Mouse (Mus musculus) heart, postnatal 0 days (tissue): ENCODE measurements around the gene Pga5. TPM values are rescaled to one million over a fixed set of nuclear protein-coding genes. Genes with fewer than 3 reads are reported as not detected.

Source experiments
- ATAC-seq: fragments of 200-750 bp; cut with Nextera tagmentation; 2 replicates; pipeline ENCODE4 v1.8.0; 2017; ENCODE audit warnings: low read depth, moderate number of reproducible peaks, moderate library complexity; ENCODE audit not compliant: insufficient read depth
- DNase-seq: peaks from one replicate; pipeline ENCODE4 v3.0.0-alpha.2; 2016; ENCODE audit warnings: low spot score
- H3K27ac ChIP-seq: fragments of 300-500 bp; sonication (generic); 2 replicates; pipeline ENCODE4 v1.5.1; 2014; ENCODE audit warnings: low read depth, mild to moderate bottlenecking
- H3K27me3 ChIP-seq: fragments of 300-500 bp; sonication (generic); 2 replicates; pipeline ENCODE4 v1.6.1; 2014; ENCODE audit warnings: low read length, mixed read lengths; ENCODE audit not compliant: control insufficient read depth, insufficient read depth
- H3K36me3 ChIP-seq: fragments of 300-500 bp; sonication (generic); replicated peaks from 2 replicates; pipeline ENCODE4 v1.6.1; 2014; ENCODE audit warnings: low read length, mixed read lengths; ENCODE audit not compliant: control insufficient read depth, insufficient read depth
- H3K4me1 ChIP-seq: fragments of 300-500 bp; sonication (generic); 2 replicates; pipeline ENCODE4 v1.6.1; 2014; ENCODE audit warnings: antibody characterized with exemption; ENCODE audit not compliant: control insufficient read depth, insufficient read depth
- H3K4me2 ChIP-seq: fragments of 300-500 bp; sonication (generic); 2 replicates; pipeline ENCODE4 v1.6.1; 2014; ENCODE audit warnings: low read depth, mild to moderate bottlenecking, low read length, moderate library complexity
- H3K4me3 ChIP-seq: fragments of 300-500 bp; sonication (generic); 2 replicates; pipeline ENCODE4 v1.5.1; 2014; ENCODE audit warnings: low read depth, low read length
- H3K9ac ChIP-seq: fragments of 300-500 bp; sonication (generic); replicated peaks from 2 replicates; pipeline ENCODE4 v1.6.1; 2014; ENCODE audit warnings: low read depth, low read length, mixed read lengths
- H3K9me3 ChIP-seq: fragments of 300-500 bp; sonication (generic); replicated peaks from 2 replicates; pipeline ENCODE4 v1.6.1; 2016; ENCODE audit warnings: low read length; ENCODE audit not compliant: control insufficient read depth
- CTCF ChIP-seq: IDR thresholded peaks from 2 replicates; pipeline ENCODE4 v1.5.1; 2016; ENCODE audit warnings: antibody characterized with exemption, control low read depth, low read depth
- EP300 ChIP-seq: IDR thresholded peaks from 2 replicates; pipeline ENCODE4 v1.6.1; 2016; ENCODE audit warnings: antibody characterized with exemption, low read depth
- WGBS: fragments of 180-500 bp; shearing (Covaris S2); extraction: QIAGEN DNeasy Blood & Tissue Kit; methylation state at CpG from one replicate; pipeline ENCODE4 v1.1.7; 2014; 5-methylcytosine and 5-hydroxymethylcytosine counted together
- polyA plus RNA-seq: library from polyadenylated mRNA; unstranded; fragments of >200 nt; fragmentation: Nextera tagmentation; extraction: Ambion mirVana; gene quantifications from 2 replicates; pipeline ENCODE4 v1.2.1, GENCODE M21; 2015
- total RNA-seq: library from RNA; depleted of rRNA; stranded (reverse); fragments of >200 nt; gene quantifications from 2 replicates; pipeline ENCODE4 v1.2.3, GENCODE M21; 2014; ENCODE audit warnings: low replicate concordance

Gene Pga5
- total and polyA plus RNA-seq, 2 experiments from 2014 or later, result not detected

DNA sequence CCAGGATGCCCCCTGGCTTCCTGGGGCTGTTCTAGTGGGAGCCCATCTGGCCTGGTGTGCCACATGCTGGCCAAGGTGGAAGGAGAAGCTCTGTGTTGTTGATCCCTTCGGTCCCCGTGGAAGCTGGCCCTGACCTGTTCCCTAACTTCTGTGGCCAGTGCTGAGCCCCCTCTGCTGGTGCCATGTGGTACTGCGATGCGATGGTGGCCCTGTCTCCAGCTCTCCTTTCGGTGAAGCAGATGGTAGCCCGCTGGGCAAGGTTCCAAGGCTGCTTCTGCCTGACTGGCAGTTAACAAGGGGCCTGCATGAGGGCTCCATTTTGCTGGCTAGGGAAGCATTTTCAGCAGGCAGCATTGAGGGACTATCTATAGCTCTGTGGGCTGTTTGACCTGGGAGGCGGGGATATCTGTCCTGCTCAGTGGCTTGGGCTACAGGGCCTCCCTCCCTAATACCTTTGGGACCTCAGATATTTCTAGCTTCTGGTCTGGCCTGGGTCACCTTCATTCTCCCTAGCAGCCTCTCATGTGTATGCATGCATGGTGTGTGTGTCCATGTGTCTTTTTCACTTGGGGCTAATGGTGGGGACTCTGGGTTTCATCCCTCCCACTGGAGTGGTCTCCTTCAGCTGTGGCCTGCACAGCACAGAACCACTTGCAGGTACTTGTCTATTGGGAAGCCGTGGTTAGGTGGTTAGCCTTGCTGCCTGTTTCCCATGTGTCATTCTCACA, 31.7 kb upstream of the Pga5 start:
- no peak overlapping the region for H3K4me2 ChIP-seq
- peaks cover 44% of the 10 kb centered on the region for H3K36me3 ChIP-seq
- H3K27me3 ChIP-seq, result no peaks in the 10 kb centered on the region
- H3K4me1 ChIP-seq, result peaks cover 13% of the 10 kb centered on the region; the same call in 1 of the 2 replicates
- H3K4me3 ChIP-seq, result no peak overlapping the region
- peak; percentile 92 for DNase-seq
- H3K9me3 ChIP-seq, result no peaks in the 10 kb centered on the region
- peak; percentile 89 for ATAC-seq
- peak overlapping the region; percentile 90 for H3K27ac ChIP-seq
- no peak overlapping the region for H3K9ac ChIP-seq
- no peak for TF ChIP-seq EP300
- TF ChIP-seq CTCF, result peak; percentile 99
- WGBS, result 9% methylated on average over 8 of the region's 8 CpGs

DNA sequence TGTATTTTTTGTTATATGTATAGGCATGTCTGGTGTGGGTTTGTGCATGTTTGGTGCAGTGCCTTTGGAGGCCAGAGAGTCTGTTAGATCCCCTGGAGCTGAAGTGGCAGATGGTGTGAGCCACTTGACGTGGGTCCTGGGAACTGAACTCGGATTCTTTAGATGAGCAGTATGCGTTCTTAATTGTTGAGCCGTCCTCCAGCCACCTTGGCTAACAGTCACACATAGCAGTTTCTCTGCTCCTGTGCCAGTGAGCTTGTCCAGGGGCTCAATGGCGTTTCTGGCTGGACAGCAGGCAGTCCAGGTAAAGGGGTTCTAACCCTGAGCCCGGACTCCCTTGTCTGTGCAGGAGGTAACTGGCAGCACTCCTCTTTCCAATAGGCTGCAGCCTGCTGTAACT, 31.0 kb upstream of the Pga5 start:
- Histone ChIP-seq H3K4me1 (peaks cover 13% of the 10 kb centered on the region; the same call in 1 of the 2 replicates), H3K4me3 (no peak overlapping the region), H3K27me3 (no peaks in the 10 kb centered on the region), H3K36me3 (peaks cover 42% of the 10 kb centered on the region), H3K4me2 (no peak overlapping the region), H3K9me3 (no peaks in the 10 kb centered on the region), H3K9ac (no peak overlapping the region), H3K27ac (peak overlapping the region; percentile 90)
- DNase-seq (no peak), ATAC-seq (no peak)
- TF ChIP-seq CTCF, result no peak
- TF ChIP-seq EP300, result no peak
- WGBS, result 61% methylated on average over 6 of the region's 6 CpGs

DNA sequence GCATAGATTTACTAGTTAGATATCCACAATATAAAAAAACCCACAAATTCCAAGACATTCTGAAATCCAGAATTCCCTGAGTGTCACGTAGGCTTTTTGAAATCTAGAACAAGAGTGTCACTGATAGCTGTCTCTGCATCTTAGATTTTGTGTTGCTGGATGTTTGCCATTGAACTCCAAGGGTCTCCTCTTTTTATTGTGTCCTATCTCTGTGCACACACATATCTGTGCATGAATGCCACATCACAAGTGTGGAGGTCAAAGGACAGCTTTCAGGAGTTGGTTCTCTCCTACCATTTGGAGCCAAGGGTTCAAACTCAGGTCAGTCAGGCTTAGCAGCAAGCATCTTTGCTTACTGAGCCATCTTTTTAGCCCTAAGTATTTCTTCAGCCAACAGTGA, 30.0 kb upstream of the Pga5 start:
- peaks cover 13% of the 10 kb centered on the region; the same call in 1 of the 2 replicates for H3K4me1 ChIP-seq
- TF ChIP-seq CTCF (no peak), EP300 (no peak)
- H3K9me3 ChIP-seq, result no peaks in the 10 kb centered on the region
- no peak for DNase-seq
- no peak overlapping the region for H3K27ac ChIP-seq
- ATAC-seq, result no peak
- H3K4me3 ChIP-seq, result no peak overlapping the region
- peaks cover 32% of the 10 kb centered on the region for H3K36me3 ChIP-seq
- no peak overlapping the region for H3K4me2 ChIP-seq
- no peaks in the 10 kb centered on the region for H3K27me3 ChIP-seq
- WGBS, result 95% methylated on average over 1 of the region's 1 CpGs
- H3K9ac ChIP-seq, result no peak overlapping the region

GRCm38 (mm10) chr19:10707087-10707875, 29.4 kb upstream of the Pga5 start:
- WGBS, result 67% methylated on average over 13 of the region's 13 CpGs
- Histone ChIP-seq H3K9me3 (no peaks in the 10 kb centered on the region), H3K4me1 (peaks cover 14% of the 10 kb centered on the region; the same call in 1 of the 2 replicates), H3K36me3 (peaks cover 26% of the 10 kb centered on the region), H3K4me3 (no peak overlapping the region), H3K9ac (no peak overlapping the region), H3K4me2 (no peak overlapping the region), H3K27me3 (no peaks in the 10 kb centered on the region), H3K27ac (no peak overlapping the region)
- TF ChIP-seq CTCF (no peak), EP300 (no peak)
- no peak for DNase-seq
- ATAC-seq, result no peak

- Histone ChIP-seq H3K4me2 (no peak overlapping the region), H3K4me3 (no peak overlapping the region), H3K27me3 (no peaks in the 10 kb centered on the region), H3K9me3 (no peaks in the 10 kb centered on the region), H3K27ac (no peak overlapping the region), H3K4me1 (peaks cover 41% of the 10 kb centered on the region), H3K36me3 (0 out of 2 replicates have a peak, but pooled peaks cover 6% of the 10 kb centered on the region), H3K9ac (no peak overlapping the region)
- 85% methylated on average over 8 of the region's 8 CpGs for WGBS
- no peak for ATAC-seq
- DNase-seq, result no peak
- TF ChIP-seq CTCF (no peak), EP300 (no peak)
These were observed 25.6 kb upstream of the Pga5 start for GRCm38 (mm10) chr19:10703470-10703869.
